Mouse (Mus musculus) thymus, postnatal 4 days (tissue): ENCODE results near the gene Gm8362.
"Not testable (repeated sequence)": the region's sequence is repeated elsewhere in the genome, so short reads cannot be mapped to it uniquely, and the experiment has no call there.

Experiments used
- DNase-seq: peaks from one replicate; pipeline ENCODE4 v3.0.0; 2021

Gene Gm8362

DNA sequence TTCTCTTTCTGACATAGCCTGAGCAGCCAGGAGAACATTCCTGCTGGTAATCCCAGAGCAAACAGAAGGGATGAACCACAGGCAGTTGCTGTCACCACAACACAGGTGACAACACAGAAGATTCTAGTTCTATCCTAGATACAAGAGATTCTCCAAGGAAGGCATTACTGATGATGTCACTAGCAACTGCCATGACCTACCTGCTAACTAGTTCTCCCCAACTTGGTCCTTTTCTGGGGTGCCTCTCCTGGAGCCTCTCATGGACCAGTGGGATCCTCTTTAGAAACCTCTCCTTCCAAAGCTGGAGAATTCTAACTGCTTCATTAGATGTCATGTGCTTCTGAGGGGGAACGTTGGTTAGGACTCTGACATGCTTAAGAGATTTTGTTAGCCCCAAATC, at the start of gene Gm8362:
TSS of gene Gm8362 (minus strand) at position 101 of the 400 bp plus-strand sequence.
- DNase-seq = not testable (repeated sequence)

DNA sequence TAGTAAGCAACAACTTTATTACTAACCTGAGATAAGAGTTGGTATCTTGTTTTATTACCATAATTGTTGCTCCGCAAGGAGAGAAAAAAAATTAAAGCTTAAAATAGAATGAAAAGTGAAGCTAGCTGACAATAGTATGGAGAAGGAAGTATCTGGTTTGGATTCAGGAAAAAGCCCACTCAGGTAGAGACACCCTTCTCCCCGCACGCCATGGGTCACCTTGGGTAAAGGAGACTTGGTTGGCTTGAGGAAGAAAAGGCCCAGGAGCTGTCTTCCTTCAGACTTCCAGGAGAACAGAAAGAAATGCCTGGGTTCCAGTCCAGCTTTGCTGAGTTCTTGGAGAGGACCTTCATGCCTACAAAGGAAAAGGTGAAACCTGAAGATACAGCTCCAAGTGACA, 49.1 kb upstream of the Gm8362 start:
- not testable (repeated sequence) for DNase-seq

DNA sequence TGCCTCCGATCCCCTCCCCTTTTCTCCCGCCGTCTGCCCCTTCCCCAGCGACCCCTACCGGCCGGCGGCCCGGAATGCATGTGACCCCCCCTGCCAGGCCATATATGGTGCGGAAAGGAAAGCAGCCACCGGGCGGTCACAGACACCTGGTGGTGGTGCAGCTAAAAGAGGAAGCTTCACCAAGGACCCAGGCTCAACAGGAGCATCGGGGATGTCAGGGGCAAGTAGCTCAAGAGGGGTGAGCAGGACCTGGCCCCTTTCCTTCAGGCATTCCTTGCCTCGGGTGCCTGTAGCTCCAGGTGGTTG, 17.0 kb downstream of the Gm8362 start:
- DNase-seq = peak; percentile 34

DNA sequence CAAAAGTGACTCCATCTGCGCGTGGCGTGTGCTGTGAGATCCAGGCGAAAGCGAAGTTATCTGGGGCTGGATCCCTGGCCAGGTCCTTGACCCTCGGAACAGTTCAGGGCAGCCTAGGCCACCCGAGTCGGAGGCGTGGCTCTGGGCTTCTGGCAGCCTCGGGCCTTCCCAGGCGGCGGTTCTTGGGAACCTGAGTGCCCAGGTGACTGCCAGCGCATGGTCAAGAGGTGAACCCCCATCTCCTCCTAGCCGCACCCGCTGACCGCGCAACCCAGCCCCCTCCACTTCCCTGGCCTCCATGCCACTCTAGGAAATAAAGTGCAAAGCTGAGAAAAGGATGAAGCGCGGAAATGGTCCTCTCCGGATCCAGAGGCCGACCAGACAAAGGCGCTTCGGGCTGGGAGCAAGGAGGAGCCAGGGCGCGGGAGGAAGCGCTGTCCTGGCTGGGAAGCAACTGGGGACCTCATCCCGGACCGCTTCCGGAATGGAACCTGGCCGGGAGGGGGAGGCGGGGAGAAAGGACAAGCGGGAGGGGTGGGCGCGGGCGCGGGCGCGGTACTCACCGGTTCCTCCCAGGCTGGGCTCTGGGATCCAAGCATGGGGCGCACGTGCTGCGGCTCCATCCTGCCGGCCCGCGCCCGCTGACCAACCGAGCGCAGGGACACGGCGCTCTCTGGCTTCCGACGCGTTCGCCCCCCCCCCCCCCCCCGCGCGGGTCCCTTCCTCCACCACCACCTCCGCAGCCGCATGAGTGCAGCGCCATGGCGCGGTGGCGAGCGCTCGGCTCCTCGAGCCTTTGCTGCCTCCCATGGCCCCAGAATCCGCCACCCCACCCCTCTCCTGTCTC, 17.6 kb downstream of the Gm8362 start:
- peak; percentile 36 for DNase-seq

DNA sequence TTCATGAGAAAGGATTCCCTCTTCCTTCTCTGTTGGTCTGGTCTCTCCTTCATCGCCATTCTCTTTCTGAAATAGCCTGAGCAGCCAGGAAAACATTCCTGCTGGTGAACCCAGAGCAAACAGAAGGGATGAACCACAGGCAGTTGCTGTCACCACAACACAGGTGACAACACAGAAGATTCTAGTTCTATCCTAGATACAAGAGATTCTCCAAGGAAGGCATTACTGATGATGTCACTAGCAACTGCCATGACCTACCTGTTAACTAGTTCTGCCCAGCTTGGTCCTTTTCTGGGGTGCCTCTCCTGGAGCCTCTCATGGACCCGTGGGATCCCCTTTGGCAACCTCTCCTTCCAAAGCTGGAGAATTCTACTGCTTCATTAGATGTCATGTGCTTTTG, 32.0 kb downstream of the Gm8362 start, which contains the start of gene Gm3636:
TSS of gene Gm3636 (minus strand) at position 101 of the 400 bp plus-strand sequence.
- DNase-seq = not testable (repeated sequence)

DNA sequence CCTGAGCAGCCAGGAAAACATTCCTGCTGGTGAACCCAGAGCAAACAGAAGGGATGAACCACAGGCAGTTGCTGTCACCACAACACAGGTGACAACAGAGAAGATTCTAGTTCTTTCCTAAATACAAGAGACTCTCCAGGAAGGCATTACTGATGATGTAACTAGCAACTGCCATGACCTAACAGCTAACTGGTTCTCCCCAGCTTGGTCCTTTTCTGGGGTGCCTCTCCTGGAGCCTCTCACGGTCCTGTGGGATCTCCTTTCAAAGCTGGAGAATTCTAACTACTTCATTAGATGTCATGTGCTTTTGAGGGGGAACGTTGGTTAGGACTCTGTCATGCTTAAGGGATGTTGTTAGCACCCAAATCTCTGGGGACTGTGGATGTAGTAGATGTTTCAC, 54.1 kb downstream of the Gm8362 start, which contains the start of gene Gm8050:
TSS of gene Gm8050 (minus strand) at position 101 of the 400 bp plus-strand sequence.
- not testable (repeated sequence) for DNase-seq
